Mouse (Mus musculus) lung, postnatal 0 days (tissue): ENCODE data around the gene Cdk18.

ENCODE experiments used
- CTCF ChIP-seq: IDR thresholded peaks from 2 replicates; pipeline ENCODE4 v1.5.1; 2016; ENCODE audit warnings: antibody characterized with exemption, mild to moderate bottlenecking
- EP300 ChIP-seq: IDR thresholded peaks from 2 replicates; pipeline ENCODE4 v1.6.1; 2016; ENCODE audit warnings: antibody characterized with exemption, mild to moderate bottlenecking, control low read depth

DNA sequence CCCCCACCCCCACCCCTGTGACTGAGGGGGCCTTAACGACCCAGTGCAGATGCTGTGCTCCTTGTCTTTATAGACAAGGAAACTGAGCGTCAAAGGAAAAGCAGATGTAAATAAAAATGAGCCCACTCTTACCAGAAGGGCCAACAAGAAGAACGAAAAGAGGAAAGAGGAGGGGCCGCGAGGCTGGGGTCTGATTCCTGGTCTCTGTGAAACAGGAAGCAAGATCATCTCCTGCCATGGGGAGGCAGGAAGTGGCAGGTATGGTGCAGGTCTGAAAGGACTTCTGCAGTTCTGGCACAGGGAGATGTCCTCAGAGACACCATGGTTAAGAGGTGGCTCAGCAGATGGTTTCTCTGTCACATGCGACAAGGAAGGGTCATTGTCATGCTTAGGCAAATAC lies 31.2 kb upstream of the Cdk18 start:
- no peak for TF ChIP-seq EP300
- TF ChIP-seq CTCF = no peak
